ENCODE assay signal across 12 mouse cellular contexts in the genomic region with DNA sequence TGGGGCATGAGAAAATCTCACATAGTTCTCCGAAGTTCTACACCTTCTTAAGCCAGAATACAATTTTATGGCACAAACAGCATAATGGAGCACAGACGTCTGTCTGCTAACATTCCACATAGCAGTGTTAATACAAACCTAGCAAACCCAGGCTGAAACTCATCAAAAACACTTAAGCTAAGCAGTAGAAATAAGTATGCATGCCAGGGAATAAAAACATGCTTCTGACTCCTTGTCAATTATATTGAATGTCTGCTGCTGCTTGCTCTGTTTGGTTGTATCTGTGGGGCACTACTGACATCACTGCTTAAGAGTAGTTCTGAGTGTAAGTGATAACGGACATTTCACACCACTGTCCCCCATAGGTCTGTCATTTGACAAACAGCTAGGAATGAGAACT.
"Had no signal": no experiment of that assay in that cellular context is flagged by ENCODE, and none has a peak within 500 bp of the region (broad histone marks: within the 10 kb centered on the region; RNA-seq: fewer than 3 reads in every experiment).

No protein-coding gene starts in this region.

- H3K27me3 ChIP-seq: intestine, embryonic 15.5 days; kidney, embryonic 15.5 days; limb, embryonic 13.5 days; megakaryocyte, embryonic 14.5 days; midbrain, embryonic 12.5 days had no signal

- H3K27ac ChIP-seq: intestine, embryonic 15.5 days; kidney, embryonic 15.5 days; limb, embryonic 13.5 days; liver, embryonic 14.5 days; macrophage; midbrain, embryonic 12.5 days; stomach, postnatal 0 days had no signal

- H3K4me2 ChIP-seq: intestine, embryonic 15.5 days; kidney, embryonic 15.5 days; limb, embryonic 13.5 days; midbrain, embryonic 12.5 days had no signal

- DNase-seq: kidney, adult 18-20 months; kidney, postnatal 14 days; left cerebral cortex, postnatal 4 days; thymus, postnatal 4 days had no signal

- H3K4me3 ChIP-seq: intestine, embryonic 15.5 days; kidney, embryonic 15.5 days; limb, embryonic 13.5 days; megakaryocyte, embryonic 14.5 days; midbrain, embryonic 12.5 days had no signal

- ATAC-seq: intestine, embryonic 15.5 days had no signal

- H3K36me3 ChIP-seq: intestine, embryonic 15.5 days; kidney, embryonic 15.5 days; limb, embryonic 13.5 days; midbrain, embryonic 12.5 days had no signal

- H3K9me3 ChIP-seq: intestine, embryonic 15.5 days; kidney, embryonic 15.5 days; limb, embryonic 13.5 days; midbrain, embryonic 12.5 days had no signal

- H3K9ac ChIP-seq: intestine, embryonic 15.5 days; kidney, embryonic 15.5 days; limb, embryonic 13.5 days; liver, embryonic 14.5 days; midbrain, embryonic 12.5 days had no signal

- H3K4me1 ChIP-seq: intestine, embryonic 15.5 days; kidney, embryonic 15.5 days; limb, embryonic 13.5 days; megakaryocyte, embryonic 14.5 days; midbrain, embryonic 12.5 days had no signal
